Mouse (Mus musculus) kidney, postnatal 14 days (tissue): ENCODE results near the gene Asap2.

ENCODE experiments used
- DNase-seq: peaks from one replicate; pipeline ENCODE4 v3.0.0; 2022; ENCODE audit warnings: mixed read lengths

The Asap2 gene

GRCm38 (mm10) chr12:21133972-21134859, 144.0 kb downstream of the Asap2 start:
- peak; percentile 32 for DNase-seq

- peak; percentile 48 for DNase-seq
Observed at GRCm38 (mm10) chr12:21135651-21136461, 145.6 kb downstream of the Asap2 start.

- no peak for DNase-seq
Observed at GRCm38 (mm10) chr12:21136462-21136751, 146.1 kb downstream of the Asap2 start.

GRCm38 (mm10) chr12:21139560-21139959, 149.3 kb downstream of the Asap2 start:
- peak; percentile 56 for DNase-seq

- DNase-seq: no peak
Observed at GRCm38 (mm10) chr12:21140153-21140552, 149.9 kb downstream of the Asap2 start.

GRCm38 (mm10) chr12:21140741-21141308, 150.6 kb downstream of the Asap2 start:
- DNase-seq: no peak

GRCm38 (mm10) chr12:21141691-21142300, 151.5 kb downstream of the Asap2 start:
- no peak for DNase-seq

- no peak for DNase-seq
Observed at GRCm38 (mm10) chr12:21142489-21143254, 152.4 kb downstream of the Asap2 start.

- no peak for DNase-seq
Observed at GRCm38 (mm10) chr12:21144602-21145001, 154.3 kb downstream of the Asap2 start.

- DNase-seq: no peak
Observed at GRCm38 (mm10) chr12:21145050-21145449, 154.8 kb downstream of the Asap2 start.

- DNase-seq: no peak
Observed at GRCm38 (mm10) chr12:21146826-21147225, 156.6 kb downstream of the Asap2 start.

- no peak for DNase-seq
Observed at GRCm38 (mm10) chr12:21153279-21153707, 163.0 kb downstream of the Asap2 start.

- peak; percentile 72 for DNase-seq
Observed at GRCm38 (mm10) chr12:21155062-21155461, 164.8 kb downstream of the Asap2 start.

- DNase-seq: peak; percentile 36
Observed at GRCm38 (mm10) chr12:21159304-21159703, 169.0 kb downstream of the Asap2 start.

- DNase-seq: peak; percentile 39
Observed at GRCm38 (mm10) chr12:21160327-21160828, 170.1 kb downstream of the Asap2 start.

- no peak for DNase-seq
Observed at GRCm38 (mm10) chr12:21161841-21162240, 171.6 kb downstream of the Asap2 start.

- peak; percentile 43 for DNase-seq
Observed at GRCm38 (mm10) chr12:21163706-21164105, 173.4 kb downstream of the Asap2 start.

GRCm38 (mm10) chr12:21164251-21164650, 174.0 kb downstream of the Asap2 start:
- DNase-seq: no peak

GRCm38 (mm10) chr12:21165157-21165556, 174.9 kb downstream of the Asap2 start:
- no peak for DNase-seq

GRCm38 (mm10) chr12:21165891-21166342, 175.7 kb downstream of the Asap2 start:
- no peak for DNase-seq

- no peak for DNase-seq
Observed at GRCm38 (mm10) chr12:21166884-21167575, 176.8 kb downstream of the Asap2 start.
